Mouse (Mus musculus) heart, postnatal 0 days (tissue): ENCODE measurements around the gene Epb41l4b. TPM values are rescaled to one million over a fixed set of nuclear protein-coding genes. Genes with fewer than 3 reads are reported as not detected.

Experiments
- ATAC-seq: fragments of 200-750 bp; cut with Nextera tagmentation; 2 replicates; pipeline ENCODE4 v1.8.0; 2017; ENCODE audit warnings: low read depth, moderate number of reproducible peaks, moderate library complexity; ENCODE audit not compliant: insufficient read depth
- DNase-seq: peaks from one replicate; pipeline ENCODE4 v3.0.0-alpha.2; 2016; ENCODE audit warnings: low spot score
- H3K27ac ChIP-seq: fragments of 300-500 bp; sonication (generic); 2 replicates; pipeline ENCODE4 v1.5.1; 2014; ENCODE audit warnings: low read depth, mild to moderate bottlenecking
- H3K27me3 ChIP-seq: fragments of 300-500 bp; sonication (generic); 2 replicates; pipeline ENCODE4 v1.6.1; 2014; ENCODE audit warnings: low read length, mixed read lengths; ENCODE audit not compliant: control insufficient read depth, insufficient read depth
- H3K36me3 ChIP-seq: fragments of 300-500 bp; sonication (generic); replicated peaks from 2 replicates; pipeline ENCODE4 v1.6.1; 2014; ENCODE audit warnings: low read length, mixed read lengths; ENCODE audit not compliant: control insufficient read depth, insufficient read depth
- H3K4me1 ChIP-seq: fragments of 300-500 bp; sonication (generic); 2 replicates; pipeline ENCODE4 v1.6.1; 2014; ENCODE audit warnings: antibody characterized with exemption; ENCODE audit not compliant: control insufficient read depth, insufficient read depth
- H3K4me2 ChIP-seq: fragments of 300-500 bp; sonication (generic); 2 replicates; pipeline ENCODE4 v1.6.1; 2014; ENCODE audit warnings: low read depth, mild to moderate bottlenecking, low read length, moderate library complexity
- H3K4me3 ChIP-seq: fragments of 300-500 bp; sonication (generic); 2 replicates; pipeline ENCODE4 v1.5.1; 2014; ENCODE audit warnings: low read depth, low read length
- H3K9ac ChIP-seq: fragments of 300-500 bp; sonication (generic); replicated peaks from 2 replicates; pipeline ENCODE4 v1.6.1; 2014; ENCODE audit warnings: low read depth, low read length, mixed read lengths
- H3K9me3 ChIP-seq: fragments of 300-500 bp; sonication (generic); replicated peaks from 2 replicates; pipeline ENCODE4 v1.6.1; 2016; ENCODE audit warnings: low read length; ENCODE audit not compliant: control insufficient read depth
- CTCF ChIP-seq: IDR thresholded peaks from 2 replicates; pipeline ENCODE4 v1.5.1; 2016; ENCODE audit warnings: antibody characterized with exemption, control low read depth, low read depth
- EP300 ChIP-seq: IDR thresholded peaks from 2 replicates; pipeline ENCODE4 v1.6.1; 2016; ENCODE audit warnings: antibody characterized with exemption, low read depth
- WGBS: fragments of 180-500 bp; shearing (Covaris S2); extraction: QIAGEN DNeasy Blood & Tissue Kit; methylation state at CpG from one replicate; pipeline ENCODE4 v1.1.7; 2014; 5-methylcytosine and 5-hydroxymethylcytosine counted together
- polyA plus RNA-seq: library from polyadenylated mRNA; unstranded; fragments of >200 nt; fragmentation: Nextera tagmentation; extraction: Ambion mirVana; gene quantifications from 2 replicates; pipeline ENCODE4 v1.2.1, GENCODE M21; 2015
- total RNA-seq: library from RNA; depleted of rRNA; stranded (reverse); fragments of >200 nt; gene quantifications from 2 replicates; pipeline ENCODE4 v1.2.3, GENCODE M21; 2014; ENCODE audit warnings: low replicate concordance

Epb41l4b gene
- total and polyA plus RNA-seq, 2 experiments from 2014 or later: 0.19 to 0.37 TPM

DNA sequence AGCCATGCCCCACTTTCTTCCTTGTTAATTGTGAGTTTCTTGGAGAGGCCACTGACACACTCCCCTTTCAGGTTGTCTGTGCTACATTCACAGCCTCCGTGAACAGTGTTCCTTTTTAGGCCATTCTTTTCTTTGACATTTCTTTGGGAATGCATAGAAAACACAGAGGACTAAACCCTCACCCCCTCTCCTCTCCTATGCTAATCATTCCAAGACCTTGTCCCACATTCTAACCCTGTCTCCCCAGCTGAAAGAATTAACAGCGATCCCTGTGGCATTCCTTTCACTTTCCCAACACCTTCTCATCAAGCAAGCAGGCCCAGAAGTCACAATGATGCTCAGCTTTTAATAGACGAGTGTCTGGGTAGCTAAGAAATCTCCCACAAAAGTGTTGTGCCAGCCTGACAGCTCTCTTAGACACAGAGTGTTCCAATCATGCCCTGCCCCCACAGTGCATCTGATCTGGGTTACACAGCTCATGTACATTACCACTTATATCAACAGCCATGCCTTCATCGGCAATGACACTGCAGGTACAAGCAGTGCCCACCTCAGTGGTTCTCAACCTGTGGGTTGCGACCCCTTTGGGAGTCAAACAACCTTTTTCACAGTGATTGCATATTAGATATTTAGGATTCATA lies 93.8 kb downstream of the Epb41l4b start:
- peaks cover 2% of the 10 kb centered on the region; the same call in 1 of the 2 replicates for H3K9me3 ChIP-seq
- H3K36me3 ChIP-seq: no peaks in the 10 kb centered on the region
- no peak overlapping the region for H3K27ac ChIP-seq
- no peak overlapping the region for H3K4me3 ChIP-seq
- no peak overlapping the region for H3K9ac ChIP-seq
- 69% methylated on average over 5 of the region's 5 CpGs for WGBS
- no peaks in the 10 kb centered on the region for H3K27me3 ChIP-seq
- no peaks in the 10 kb centered on the region for H3K4me1 ChIP-seq
- TF ChIP-seq EP300: no peak
- TF ChIP-seq CTCF: no peak
- ATAC-seq: no peak
- DNase-seq: no peak
- H3K4me2 ChIP-seq: no peak overlapping the region

DNA sequence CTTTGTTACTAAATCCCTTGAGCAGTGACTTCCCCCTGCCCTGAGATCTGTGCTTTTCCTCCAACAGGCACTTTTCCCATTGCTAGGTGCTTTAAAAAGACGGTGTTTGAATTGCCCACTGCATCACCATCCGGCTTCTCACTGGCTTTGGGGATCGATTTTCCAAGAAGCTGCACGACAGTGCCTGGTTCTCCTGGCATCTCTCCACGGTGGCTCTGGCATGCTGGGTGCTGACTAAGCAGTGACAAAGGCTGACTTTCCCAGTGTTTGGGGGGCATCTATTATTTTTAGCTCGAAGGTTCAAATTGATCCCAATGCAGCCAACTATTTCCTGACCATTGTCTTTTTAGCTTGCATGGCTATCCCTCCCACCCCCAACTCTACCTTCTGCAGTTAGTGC lies 94.7 kb downstream of the Epb41l4b start:
- Histone ChIP-seq H3K27me3 (no peaks in the 10 kb centered on the region), H3K4me1 (no peaks in the 10 kb centered on the region), H3K9ac (no peak overlapping the region), H3K27ac (no peak overlapping the region), H3K9me3 (peaks cover 6% of the 10 kb centered on the region; the same call in 1 of the 2 replicates), H3K4me2 (no peak overlapping the region), H3K4me3 (no peak overlapping the region), H3K36me3 (no peaks in the 10 kb centered on the region)
- 36% methylated on average over 6 of the region's 6 CpGs for WGBS
- ATAC-seq: no peak
- no peak for DNase-seq
- TF ChIP-seq EP300 (no peak), CTCF (no peak)

DNA sequence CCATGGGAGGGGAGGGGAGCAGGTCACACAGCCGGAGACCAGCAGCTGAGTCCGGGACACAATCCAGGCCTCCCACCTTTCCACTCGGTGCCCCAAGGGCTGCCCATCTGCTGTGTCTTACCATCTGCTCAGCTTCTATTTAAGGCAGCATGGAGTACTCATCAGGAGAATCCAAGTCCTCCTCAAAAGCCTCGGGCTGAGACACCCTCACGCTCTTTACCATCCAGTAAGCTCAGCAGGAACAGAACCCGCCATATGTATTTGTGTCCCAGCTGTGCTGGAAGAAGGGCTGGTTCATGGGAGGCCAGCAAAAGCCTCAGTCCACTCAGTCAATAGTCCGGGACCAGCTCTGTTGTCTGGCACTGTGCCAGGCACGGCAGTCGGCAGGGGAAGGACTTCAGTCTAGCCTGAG lies 97.1 kb downstream of the Epb41l4b start:
- 57% methylated on average over 9 of the region's 9 CpGs for WGBS
- no peak for ATAC-seq
- DNase-seq: no peak
- no peak overlapping the region for H3K27ac ChIP-seq
- peaks cover 6% of the 10 kb centered on the region; the same call in 1 of the 2 replicates for H3K9me3 ChIP-seq
- H3K9ac ChIP-seq: no peak overlapping the region
- TF ChIP-seq EP300 (no peak), CTCF (no peak)
- no peaks in the 10 kb centered on the region for H3K27me3 ChIP-seq
- no peaks in the 10 kb centered on the region for H3K36me3 ChIP-seq
- H3K4me1 ChIP-seq: no peaks in the 10 kb centered on the region
- H3K4me2 ChIP-seq: no peak overlapping the region
- no peak overlapping the region for H3K4me3 ChIP-seq

GRCm38 (mm10) chr4:57043621-57044020 lies 99.6 kb downstream of the Epb41l4b start:
- H3K27ac ChIP-seq: no peak overlapping the region
- H3K9me3 ChIP-seq: peaks cover 6% of the 10 kb centered on the region; the same call in 1 of the 2 replicates
- no peak overlapping the region for H3K4me2 ChIP-seq
- H3K27me3 ChIP-seq: 0 out of 2 replicates have a peak, but pooled peaks cover 2% of the 10 kb centered on the region
- DNase-seq (no peak), ATAC-seq (no peak)
- TF ChIP-seq CTCF (no peak), EP300 (no peak)
- no peak overlapping the region for H3K4me3 ChIP-seq
- H3K4me1 ChIP-seq: no peaks in the 10 kb centered on the region
- no peaks in the 10 kb centered on the region for H3K36me3 ChIP-seq
- H3K9ac ChIP-seq: no peak overlapping the region
- WGBS: 82% methylated on average over 8 of the region's 8 CpGs

GRCm38 (mm10) chr4:57041661-57042060 lies 101.6 kb downstream of the Epb41l4b start:
- ATAC-seq (no peak), DNase-seq (no peak)
- H3K9ac ChIP-seq: no peak overlapping the region
- H3K4me2 ChIP-seq: no peak overlapping the region
- H3K4me1 ChIP-seq: no peaks in the 10 kb centered on the region
- 0 out of 2 replicates have a peak, but pooled peaks cover 2% of the 10 kb centered on the region for H3K27me3 ChIP-seq
- no peak overlapping the region for H3K27ac ChIP-seq
- H3K4me3 ChIP-seq: no peak overlapping the region
- 89% methylated on average over 6 of the region's 6 CpGs for WGBS
- TF ChIP-seq CTCF: no peak
- TF ChIP-seq EP300: no peak
- H3K36me3 ChIP-seq: no peaks in the 10 kb centered on the region
- peaks cover 6% of the 10 kb centered on the region; the same call in 1 of the 2 replicates for H3K9me3 ChIP-seq

DNA sequence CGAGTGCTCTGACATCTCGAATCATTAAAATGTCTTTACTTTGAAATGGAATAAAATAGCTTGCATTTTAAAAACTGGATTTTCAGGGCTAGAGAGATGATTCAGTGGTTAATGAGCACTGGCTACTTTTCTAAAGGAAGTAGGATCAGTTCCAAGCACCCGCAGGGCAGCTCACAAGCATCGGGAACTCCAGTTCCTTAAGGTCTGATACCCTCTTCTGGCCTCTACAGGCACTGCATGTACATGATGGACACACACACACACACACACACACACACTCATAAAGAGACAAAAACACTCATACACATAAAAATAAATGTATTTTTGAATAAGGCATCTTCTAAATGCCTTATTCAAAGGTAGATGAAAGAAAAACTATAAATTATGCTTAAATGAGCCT lies 102.0 kb downstream of the Epb41l4b start:
- Histone ChIP-seq H3K27ac (no peak overlapping the region), H3K4me2 (no peak overlapping the region), H3K4me3 (no peak overlapping the region), H3K9ac (no peak overlapping the region), H3K4me1 (no peaks in the 10 kb centered on the region), H3K27me3 (0 out of 2 replicates have a peak, but pooled peaks cover 2% of the 10 kb centered on the region), H3K36me3 (no peaks in the 10 kb centered on the region), H3K9me3 (peaks cover 6% of the 10 kb centered on the region; the same call in 1 of the 2 replicates)
- DNase-seq (no peak), ATAC-seq (no peak)
- WGBS: 98% methylated on average over 4 of the region's 4 CpGs
- TF ChIP-seq CTCF (no peak), EP300 (no peak)
